Mouse (Mus musculus) brain, embryonic 14.5 days (tissue): ENCODE data around the gene Slc25a33.

Experiments used
- CTCF ChIP-seq: fragments of 200-500 bp; IDR thresholded peaks from 2 replicates; pipeline ENCODE4 v1.5.1; 2012; ENCODE audit warnings: inconsistent platforms, mild to moderate bottlenecking, moderate library complexity, borderline replicate concordance; ENCODE audit not compliant: insufficient read depth, insufficient read length; ENCODE audit errors: extremely low read depth
- POLR2A ChIP-seq: fragments of 200-500 bp; IDR thresholded peaks from 2 replicates; pipeline ENCODE4 v1.6.1; 2012; ENCODE audit warnings: mild to moderate bottlenecking, inconsistent platforms, borderline replicate concordance; ENCODE audit not compliant: poor library complexity, insufficient read depth, insufficient read length, severe bottlenecking; ENCODE audit errors: extremely low read depth

DNA sequence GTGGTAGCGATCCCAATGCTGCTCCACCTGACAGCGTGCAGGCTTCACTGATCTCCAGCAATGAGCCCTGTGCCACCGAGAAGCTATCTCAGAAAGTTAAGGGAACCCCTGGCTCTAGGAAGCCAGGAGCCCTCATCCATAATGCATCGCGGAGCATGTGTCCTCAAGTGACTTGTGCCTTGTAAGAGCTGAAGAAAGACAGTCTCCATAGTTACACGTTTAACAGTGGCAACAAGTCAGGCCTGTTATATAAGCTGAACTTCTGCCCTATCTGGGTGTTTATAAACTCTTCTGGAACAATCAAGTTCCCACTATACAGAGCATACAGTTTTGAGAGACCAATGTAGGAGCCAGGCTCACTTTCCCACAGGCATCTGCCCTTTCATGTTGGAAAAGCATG is 15.7 kb downstream of the Slc25a33 start:
- no peak for TF ChIP-seq CTCF
- TF ChIP-seq POLR2A, result no peak
